Mouse (Mus musculus) CD4-positive helper T cell, adult 2 months (primary cell): Measurements from ENCODE around the gene Methig1.

Experiments used
- DNase-seq: peaks from one replicate; pipeline ENCODE4 v3.0.0-alpha.2; 2012; ENCODE audit warnings: low read depth, missing footprints, low spot score

Gene Methig1

GRCm38 (mm10) chr15:100422899-100423860 is 70.2 kb downstream of the Methig1 start:
- peak; percentile 94 for DNase-seq

GRCm38 (mm10) chr15:100423916-100424315 is 71.0 kb downstream of the Methig1 start:
- peak; percentile 30 for DNase-seq

- DNase-seq = peak; percentile 58
These were observed 71.6 kb downstream of the Methig1 start, which contains the start of gene Slc11a2 for GRCm38 (mm10) chr15:100424396-100425122. Gene Slc11a2 (minus strand): TSS chr15:100425072.

GRCm38 (mm10) chr15:100428296-100428905 is 75.5 kb downstream of the Methig1 start:
- no peak for DNase-seq

- no peak for DNase-seq
These were observed 77.1 kb downstream of the Methig1 start for GRCm38 (mm10) chr15:100429959-100430565.

GRCm38 (mm10) chr15:100433234-100433633 is 80.3 kb downstream of the Methig1 start:
- no peak for DNase-seq
